Mouse (Mus musculus) thymus, adult 2 months (tissue): ENCODE measurements around the gene Lrp4. TPM values are rescaled to one million over a fixed set of nuclear protein-coding genes. Genes with fewer than 3 reads are reported as not detected.

Experiments
- DNase-seq: peaks from one replicate; pipeline ENCODE4 v3.0.0; 2021
- H3K27ac ChIP-seq: fragments of 200-500 bp; 2 replicates; pipeline ENCODE4 v1.5.1; 2012; ENCODE audit warnings: low read length, control low read depth; ENCODE audit not compliant: control insufficient read depth, insufficient read depth
- H3K27me3 ChIP-seq: fragments of 200-500 bp; 2 replicates; pipeline ENCODE4 v1.6.1; 2012; ENCODE audit warnings: mild to moderate bottlenecking, low read length, moderate library complexity, mixed read lengths; ENCODE audit not compliant: control insufficient read depth, insufficient read depth
- H3K36me3 ChIP-seq: fragments of 200-500 bp; 2 replicates; pipeline ENCODE4 v1.6.1; 2012; ENCODE audit warnings: mild to moderate bottlenecking, low read length, moderate library complexity; ENCODE audit not compliant: control insufficient read depth, insufficient read depth
- H3K4me1 ChIP-seq: fragments of 200-500 bp; replicated peaks from 2 replicates; pipeline ENCODE4 v1.6.1; 2012; ENCODE audit warnings: low read length; ENCODE audit not compliant: control insufficient read depth, insufficient read depth
- H3K4me3 ChIP-seq: fragments of 200-500 bp; 2 replicates; pipeline ENCODE4 v1.5.1; 2012; ENCODE audit warnings: mild to moderate bottlenecking, low read length, control low read depth, moderate library complexity; ENCODE audit not compliant: control insufficient read depth, insufficient read depth
- CTCF ChIP-seq: fragments of 200-500 bp; IDR thresholded peaks from 2 replicates; pipeline ENCODE4 v1.5.1; 2012; ENCODE audit warnings: mild to moderate bottlenecking, control low read depth, low read length, moderate library complexity, borderline replicate concordance; ENCODE audit not compliant: control insufficient read depth, poor library complexity, insufficient read depth; ENCODE audit errors: extremely low read depth
- POLR2A ChIP-seq: fragments of 200-500 bp; IDR thresholded peaks from 2 replicates; pipeline ENCODE4 v1.6.1; 2012; ENCODE audit warnings: mild to moderate bottlenecking, low read length, control low read depth, moderate library complexity; ENCODE audit not compliant: control insufficient read depth, poor library complexity, insufficient read depth; ENCODE audit errors: extremely low read depth
- WGBS: fragments of 180-500 bp; shearing (Covaris S2); methylation state at CpG from one replicate; pipeline ENCODE4 v1.1.7; 2018; 5-methylcytosine and 5-hydroxymethylcytosine counted together
- polyA plus RNA-seq: library from polyadenylated mRNA; depleted of rRNA; stranded (reverse); fragments of >200 nt; gene quantifications from 2 replicates; pipeline ENCODE4 v1.2.3, GENCODE M21; 2012; rRNA removed

The Lrp4 gene
- polyA plus RNA-seq = 3.1 and 3.7 TPM in 2 replicates

DNA sequence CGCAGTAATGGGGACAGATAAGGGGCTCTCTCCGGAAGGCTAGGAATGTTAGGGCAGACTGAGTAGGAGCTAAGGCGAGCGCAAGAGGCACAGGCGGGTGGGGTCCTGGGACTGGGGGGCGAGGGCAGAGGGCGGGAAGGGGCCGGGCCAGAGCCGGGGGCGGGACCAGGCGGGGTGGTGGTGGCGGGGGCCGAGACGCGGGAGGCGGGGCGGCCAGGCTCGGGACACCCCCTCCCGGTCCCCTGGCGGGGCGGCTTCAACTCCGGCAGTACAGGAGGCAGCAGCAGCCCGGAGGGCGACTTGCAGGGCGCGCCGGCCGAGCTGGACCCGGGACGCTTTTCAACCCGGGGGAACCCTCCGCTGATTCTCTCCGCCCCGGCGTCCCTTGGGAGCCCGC is at the start of gene Lrp4:
Lrp4 (plus strand) TSS at position 253 of the 397 bp plus-strand sequence.
- DNase-seq = no peak
- Histone ChIP-seq H3K36me3 (no peaks in the 10 kb centered on the region), H3K27ac (no peak within 1 kb of the TSS), H3K4me3 (peak within 1 kb of the TSS; percentile 38), H3K27me3 (peaks cover 18% of the 10 kb centered on the region), H3K4me1 (peaks cover 17% of the 10 kb centered on the region)
- TF ChIP-seq CTCF = no peak
- TF ChIP-seq POLR2A = no peak
- 8% methylated on average over 33 of the region's 36 CpGs for WGBS

DNA sequence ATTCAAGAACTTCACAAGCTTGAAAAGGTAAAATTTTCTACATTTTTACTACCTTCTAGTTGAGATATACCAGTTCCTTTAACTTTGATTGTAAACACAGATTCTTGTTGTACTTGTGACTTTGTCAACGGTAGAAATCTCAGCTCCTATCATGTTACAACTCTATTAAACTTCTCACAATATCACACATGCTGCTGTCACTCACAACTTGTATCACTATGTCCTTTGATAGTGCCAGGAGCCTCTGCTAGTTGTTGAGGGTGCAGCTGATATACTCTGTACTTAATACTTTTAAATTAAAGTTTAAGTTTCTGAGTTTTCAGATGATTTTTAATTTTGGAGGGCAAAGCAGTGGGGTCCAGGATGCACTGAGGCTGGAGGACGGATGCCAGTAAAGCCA is 49.3 kb upstream of the Lrp4 start:
- DNase-seq = no peak
- H3K4me3 ChIP-seq = no peak overlapping the region
- WGBS = 98% methylated on average over 2 of the region's 2 CpGs
- no peak overlapping the region for H3K27ac ChIP-seq
- no peaks in the 10 kb centered on the region for H3K27me3 ChIP-seq
- TF ChIP-seq CTCF = no peak
- TF ChIP-seq POLR2A = no peak
- no peaks in the 10 kb centered on the region for H3K4me1 ChIP-seq
- H3K36me3 ChIP-seq = no peaks in the 10 kb centered on the region

DNA sequence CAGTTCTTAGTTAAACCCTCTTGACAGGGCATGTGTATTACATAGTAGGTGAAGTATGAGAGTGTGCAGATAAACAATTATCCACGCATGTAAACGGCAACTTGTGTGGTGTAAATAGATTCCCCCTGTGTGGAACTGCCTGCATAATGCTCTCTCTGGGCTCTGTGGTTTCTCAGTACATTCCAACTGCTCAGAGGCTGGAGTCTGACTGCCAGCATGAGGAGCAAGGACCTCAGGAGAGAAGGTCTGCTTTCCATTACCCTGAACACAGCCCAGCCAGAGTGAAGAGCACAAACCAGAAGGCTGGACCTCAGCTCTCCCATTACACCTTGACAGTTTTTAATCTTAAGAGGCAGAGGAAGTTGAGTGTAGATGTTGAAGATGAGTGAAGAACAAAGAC is 45.8 kb upstream of the Lrp4 start:
- Histone ChIP-seq H3K4me1 (no peaks in the 10 kb centered on the region), H3K4me3 (no peak overlapping the region), H3K27ac (no peak overlapping the region), H3K27me3 (no peaks in the 10 kb centered on the region), H3K36me3 (no peaks in the 10 kb centered on the region)
- DNase-seq = no peak
- TF ChIP-seq CTCF (no peak), POLR2A (no peak)
- WGBS = 97% methylated on average over 2 of the region's 2 CpGs

DNA sequence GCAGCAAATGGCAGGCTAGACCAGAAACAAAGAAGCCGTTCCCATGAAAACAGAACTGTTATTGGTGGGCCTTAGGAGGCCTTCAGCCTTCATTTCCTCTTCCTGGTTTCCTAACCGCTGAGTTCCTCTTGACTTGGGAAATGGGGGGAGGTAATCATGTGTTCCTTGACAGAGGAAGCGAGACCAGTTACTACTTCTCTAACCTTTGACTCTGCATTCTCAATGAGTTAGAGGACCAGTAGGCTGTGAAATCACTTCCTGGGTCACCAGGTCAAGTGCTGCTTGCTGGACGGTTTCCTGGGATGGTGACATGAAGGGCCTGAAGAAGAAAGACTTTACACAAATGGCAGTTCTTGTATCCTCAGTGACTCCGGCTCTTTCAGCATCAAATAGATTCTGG is 45.0 kb upstream of the Lrp4 start:
- H3K27ac ChIP-seq = no peak overlapping the region
- no peak for TF ChIP-seq POLR2A
- TF ChIP-seq CTCF = no peak

GRCm38 (mm10) chr2:91413811-91414210 is 43.5 kb upstream of the Lrp4 start:
- no peaks in the 10 kb centered on the region for H3K27me3 ChIP-seq
- no peak overlapping the region for H3K4me3 ChIP-seq
- H3K4me1 ChIP-seq = no peaks in the 10 kb centered on the region
- no peak overlapping the region for H3K27ac ChIP-seq
- no peaks in the 10 kb centered on the region for H3K36me3 ChIP-seq
- 83% methylated on average over 1 of the region's 1 CpGs for WGBS
- DNase-seq = no peak
- TF ChIP-seq POLR2A (no peak), CTCF (no peak)

More for the DNA sequence above, 45.0 kb upstream of the Lrp4 start:
- 83% methylated on average over 5 of the region's 5 CpGs for WGBS
- no peaks in the 10 kb centered on the region for H3K27me3 ChIP-seq
- no peaks in the 10 kb centered on the region for H3K36me3 ChIP-seq
- no peaks in the 10 kb centered on the region for H3K4me1 ChIP-seq
- no peak overlapping the region for H3K4me3 ChIP-seq
- no peak for DNase-seq

DNA sequence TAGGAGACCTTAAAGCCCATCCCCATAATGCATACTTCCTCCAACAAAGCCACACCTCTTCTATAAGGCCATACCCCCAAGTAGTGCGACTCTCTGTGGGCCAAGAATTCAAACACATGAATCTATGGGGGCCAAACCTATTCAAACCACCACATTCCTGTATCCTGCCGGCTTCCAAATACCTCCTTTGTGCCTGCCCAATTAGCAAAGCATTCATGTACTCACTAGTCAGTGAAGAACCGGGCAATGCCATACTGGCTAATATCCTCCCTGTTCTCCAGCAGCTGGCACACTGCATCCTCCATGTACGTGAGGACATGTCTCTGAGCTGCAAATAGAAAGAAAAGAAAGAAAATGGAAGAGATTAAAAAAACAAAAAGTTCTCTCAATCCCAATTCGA is 35.7 kb upstream of the Lrp4 start:
- Histone ChIP-seq H3K4me3 (no peak overlapping the region), H3K27ac (no peak overlapping the region), H3K27me3 (no peaks in the 10 kb centered on the region), H3K36me3 (no peaks in the 10 kb centered on the region), H3K4me1 (no peaks in the 10 kb centered on the region)
- DNase-seq = no peak
- TF ChIP-seq CTCF = no peak
- no peak for TF ChIP-seq POLR2A
- WGBS = 97% methylated on average over 5 of the region's 5 CpGs
